Mouse (Mus musculus): ENCODE data around the gene Prss56. TPM values are rescaled to one million over a fixed set of nuclear protein-coding genes. Genes with fewer than 3 reads are reported as not detected.

Prss56 gene
- polyA plus RNA-seq, 1 experiment from 2014 or later = 0.05 TPM

DNA sequence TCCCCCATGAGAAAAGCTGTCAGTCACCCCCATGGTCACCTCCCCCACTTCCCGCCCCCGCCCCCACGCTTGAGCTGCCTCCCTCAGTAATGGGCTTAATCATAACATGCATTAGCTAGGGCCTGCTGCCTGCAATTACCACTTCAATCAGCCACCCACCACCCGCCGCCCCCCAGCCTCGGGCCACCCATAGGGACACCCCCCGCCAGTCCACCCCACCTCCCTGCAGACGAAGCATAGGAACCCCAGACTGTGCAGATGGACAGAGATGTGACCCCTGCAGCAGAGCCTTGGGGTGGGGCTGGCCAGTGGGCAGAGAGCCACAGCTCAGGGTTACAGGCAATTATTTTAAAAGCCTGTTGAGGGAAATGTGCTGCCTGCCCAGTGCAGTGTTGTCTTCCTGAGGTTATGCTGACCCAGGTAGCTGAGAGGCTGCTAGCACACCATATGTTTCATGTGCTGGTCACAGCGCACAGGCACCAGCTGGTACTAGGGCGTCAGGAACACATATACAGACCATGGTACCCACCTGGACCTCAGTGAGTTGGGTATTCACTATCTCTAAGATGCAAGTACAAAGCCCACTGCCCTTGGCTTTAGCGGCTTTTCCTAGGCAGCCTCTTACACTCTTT lies 18.8 kb upstream of the Prss56 start:
- no peak overlapping the region for H3K27ac ChIP-seq
- no peaks in the 10 kb centered on the region for H3K4me1 ChIP-seq (replicated peaks)
- H3K9me3 ChIP-seq (replicated peaks) = no peaks in the 10 kb centered on the region
- ATAC-seq (replicated peaks; ENCODE audit: insufficient number of reproducible peaks, insufficient read depth, low FRiP score, low read depth) = no peak
- no peak overlapping the region for H3K4me2 ChIP-seq
- no peak overlapping the region for H3K4me3 ChIP-seq
- 19% methylated on average over 11 of the region's 11 CpGs for WGBS
- H3K36me3 ChIP-seq = no peaks in the 10 kb centered on the region
- H3K27me3 ChIP-seq = peaks cover 93% of the 10 kb centered on the region
- no peak overlapping the region for H3K9ac ChIP-seq

DNA sequence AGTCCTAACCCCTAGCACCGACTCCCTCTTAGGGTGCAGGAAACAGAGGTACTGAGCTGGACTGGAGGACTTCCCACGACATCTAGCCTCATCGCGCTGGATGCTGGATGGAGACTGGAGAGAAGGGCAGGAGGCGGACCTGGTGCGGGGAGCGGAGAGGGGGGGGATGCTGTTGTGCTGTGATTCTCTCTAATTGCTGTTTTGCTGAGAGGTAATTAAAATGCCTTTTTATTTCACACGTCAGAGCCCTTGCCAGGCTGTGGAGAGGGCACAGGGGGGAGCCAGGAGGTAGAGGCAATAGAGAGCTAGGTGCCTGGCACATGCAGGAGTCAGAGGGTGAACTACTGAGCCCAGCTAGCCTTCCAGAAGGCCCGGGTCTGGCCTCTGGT lies 18.3 kb upstream of the Prss56 start:
- Histone ChIP-seq H3K4me2 (no peak overlapping the region), H3K9ac (no peak overlapping the region), H3K4me3 (no peak overlapping the region), H3K27me3 (peaks cover 96% of the 10 kb centered on the region), H3K9me3 (replicated peaks) (no peaks in the 10 kb centered on the region), H3K4me1 (replicated peaks) (no peaks in the 10 kb centered on the region), H3K27ac (no peak overlapping the region), H3K36me3 (no peaks in the 10 kb centered on the region)
- ATAC-seq (replicated peaks; ENCODE audit: insufficient number of reproducible peaks, insufficient read depth, low FRiP score, low read depth) = no peak
- 49% methylated on average over 9 of the region's 9 CpGs for WGBS

DNA sequence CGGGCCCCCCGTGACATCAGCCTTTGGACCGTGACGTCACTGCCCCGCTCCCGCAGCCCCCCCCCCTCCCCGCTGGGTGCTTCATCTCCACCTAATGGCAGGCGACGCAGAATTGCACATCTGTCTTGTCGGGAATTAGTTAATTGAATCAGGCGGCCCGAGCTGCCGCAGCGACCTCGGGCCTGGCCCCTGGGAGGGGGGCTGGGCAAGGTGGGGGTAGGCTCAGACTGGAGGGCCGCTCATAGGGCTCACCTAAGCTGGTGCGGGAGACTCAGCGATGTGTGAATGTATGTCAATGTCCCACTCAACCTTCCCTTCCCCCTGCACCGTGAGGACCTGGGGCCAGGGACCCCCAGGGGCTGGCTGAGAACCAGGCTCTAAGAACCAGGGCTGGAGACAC lies 12.7 kb upstream of the Prss56 start:
- Histone ChIP-seq H3K4me1 (replicated peaks) (peaks cover 6% of the 10 kb centered on the region), H3K4me3 (no peak overlapping the region), H3K4me2 (no peak overlapping the region), H3K27me3 (peaks cover 90% of the 10 kb centered on the region), H3K9ac (no peak overlapping the region), H3K9me3 (replicated peaks) (no peaks in the 10 kb centered on the region), H3K36me3 (no peaks in the 10 kb centered on the region), H3K27ac (no peak overlapping the region)
- WGBS = 11% methylated on average over 19 of the region's 19 CpGs
- ATAC-seq (replicated peaks; ENCODE audit: insufficient number of reproducible peaks, insufficient read depth, low FRiP score, low read depth) = no peak

DNA sequence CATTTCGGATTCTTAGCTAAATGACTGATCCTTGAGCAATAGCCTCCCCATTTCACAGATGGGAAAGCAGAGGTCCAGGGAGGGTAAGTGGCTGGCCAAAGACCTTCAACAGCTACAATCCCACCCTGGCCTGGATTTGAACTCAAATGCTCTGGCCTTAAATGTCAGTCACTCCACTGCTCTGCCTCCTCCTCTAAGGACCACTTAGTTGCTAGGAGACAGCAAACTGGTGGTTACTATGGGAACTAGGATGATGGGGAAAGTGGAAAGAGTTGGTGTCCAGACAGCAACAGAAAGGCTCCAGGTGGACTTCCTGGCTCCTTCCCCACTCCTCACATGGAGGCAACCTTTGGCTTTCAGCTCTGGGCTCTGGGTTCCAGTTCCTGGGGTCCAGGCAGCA lies 11.8 kb upstream of the Prss56 start:
- WGBS = 85% methylated on average over 1 of the region's 1 CpGs
- ATAC-seq (replicated peaks; ENCODE audit: insufficient number of reproducible peaks, insufficient read depth, low FRiP score, low read depth) = no peak
- Histone ChIP-seq H3K4me3 (no peak overlapping the region), H3K27me3 (peaks cover 81% of the 10 kb centered on the region), H3K4me1 (replicated peaks) (peaks cover 14% of the 10 kb centered on the region), H3K36me3 (no peaks in the 10 kb centered on the region), H3K9ac (no peak overlapping the region), H3K27ac (no peak overlapping the region), H3K4me2 (no peak overlapping the region), H3K9me3 (replicated peaks) (no peaks in the 10 kb centered on the region)

DNA sequence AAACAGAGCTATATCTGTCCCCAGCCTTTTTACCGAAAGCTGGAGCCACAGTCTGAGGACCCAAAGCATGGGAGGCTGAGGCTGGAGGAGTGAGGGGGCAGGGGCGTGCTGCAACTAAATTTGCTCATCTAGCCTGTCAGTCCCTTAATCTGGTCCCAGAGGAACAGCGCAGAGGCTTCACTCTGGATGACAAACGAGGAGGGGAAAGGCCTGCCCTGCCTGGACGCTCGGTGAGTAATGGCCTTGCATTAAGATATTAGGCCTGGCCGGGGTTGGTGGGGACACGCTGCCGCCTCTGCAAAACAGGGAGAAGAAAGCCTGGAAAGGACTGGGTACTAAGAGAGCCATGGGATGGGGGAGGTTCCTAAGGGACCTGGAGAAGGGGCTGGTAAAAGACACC lies 10.8 kb upstream of the Prss56 start:
- Histone ChIP-seq H3K9ac (no peak overlapping the region), H3K9me3 (replicated peaks) (no peaks in the 10 kb centered on the region), H3K4me1 (replicated peaks) (peaks cover 14% of the 10 kb centered on the region), H3K27ac (no peak overlapping the region), H3K27me3 (peaks cover 71% of the 10 kb centered on the region), H3K4me3 (no peak overlapping the region), H3K36me3 (no peaks in the 10 kb centered on the region), H3K4me2 (no peak overlapping the region)
- no peak for ATAC-seq (replicated peaks; ENCODE audit: insufficient number of reproducible peaks, insufficient read depth, low FRiP score, low read depth)
- 37% methylated on average over 9 of the region's 9 CpGs for WGBS

- Histone ChIP-seq H3K9me3 (replicated peaks) (no peaks in the 10 kb centered on the region), H3K27me3 (peaks cover 62% of the 10 kb centered on the region), H3K36me3 (no peaks in the 10 kb centered on the region), H3K4me2 (peak overlapping the region; percentile 40; the same call in 1 of the 2 replicates), H3K4me1 (replicated peaks) (peaks cover 14% of the 10 kb centered on the region), H3K9ac (no peak overlapping the region), H3K27ac (no peak overlapping the region), H3K4me3 (no peak overlapping the region)
- no peak for ATAC-seq (replicated peaks; ENCODE audit: insufficient number of reproducible peaks, insufficient read depth, low FRiP score, low read depth)
- WGBS = 24% methylated on average over 28 of the region's 28 CpGs
Measured at GRCm38 (mm10) chr1:87174006-87174955, 8.8 kb upstream of the Prss56 start.

DNA sequence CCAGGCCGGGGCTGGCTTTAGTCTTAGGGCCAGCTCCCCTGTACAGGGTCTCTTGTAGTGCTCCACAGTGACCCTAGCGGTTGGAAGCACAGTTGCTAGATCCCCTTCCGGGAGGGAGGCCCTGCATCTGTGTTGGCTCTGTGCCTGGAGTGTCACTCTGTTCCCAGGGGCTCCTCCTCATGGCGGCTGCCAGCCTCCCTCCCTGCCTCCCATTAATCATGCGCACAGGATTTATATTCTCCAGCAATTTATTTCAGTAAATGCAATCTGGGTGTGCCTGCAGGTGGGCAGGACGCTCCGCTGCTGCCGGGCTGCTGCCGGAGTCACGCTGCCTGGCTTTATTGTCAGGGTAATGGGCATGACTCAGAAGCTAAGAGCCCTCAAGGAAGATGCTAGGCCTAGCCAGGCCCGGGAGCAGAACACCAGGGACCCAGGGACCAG lies 7.2 kb upstream of the Prss56 start:
- Histone ChIP-seq H3K4me2 (0 out of 2 replicates have a peak overlapping the region, but pooled peaks have one; percentile 11), H3K4me3 (no peak overlapping the region), H3K27me3 (peaks cover 53% of the 10 kb centered on the region), H3K27ac (no peak overlapping the region), H3K36me3 (no peaks in the 10 kb centered on the region), H3K9ac (no peak overlapping the region), H3K9me3 (replicated peaks) (no peaks in the 10 kb centered on the region), H3K4me1 (replicated peaks) (peaks cover 14% of the 10 kb centered on the region)
- peak; percentile 79 for ATAC-seq (replicated peaks; ENCODE audit: insufficient number of reproducible peaks, insufficient read depth, low FRiP score, low read depth)
- 21% methylated on average over 11 of the region's 11 CpGs for WGBS

DNA sequence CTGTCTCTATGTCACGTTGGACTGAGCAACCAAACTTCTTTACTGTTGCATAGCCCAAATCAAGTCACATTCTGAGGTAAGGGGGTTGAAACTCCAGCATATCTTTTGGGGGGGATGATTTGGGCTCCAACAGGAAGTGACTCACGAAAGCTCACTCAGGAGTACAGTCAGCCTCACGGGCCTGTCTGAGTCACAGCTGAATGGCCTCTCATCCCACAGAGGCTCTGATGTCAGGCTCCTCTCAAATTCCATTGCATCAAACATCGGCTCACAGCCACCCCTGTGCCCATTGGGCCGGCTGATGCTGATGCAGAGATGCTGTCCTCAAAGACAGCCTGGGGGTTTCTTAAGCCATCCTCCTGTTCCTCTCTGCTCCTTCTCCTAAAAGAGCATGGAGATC lies 2.2 kb upstream of the Prss56 start:
- no peak overlapping the region for H3K9ac ChIP-seq
- peaks cover 65% of the 10 kb centered on the region for H3K27me3 ChIP-seq
- no peaks in the 10 kb centered on the region for H3K36me3 ChIP-seq
- no peak overlapping the region for H3K4me2 ChIP-seq
- ATAC-seq (replicated peaks; ENCODE audit: insufficient number of reproducible peaks, insufficient read depth, low FRiP score, low read depth) = no peak
- no peaks in the 10 kb centered on the region for H3K9me3 ChIP-seq (replicated peaks)
- WGBS = 34% methylated on average over 5 of the region's 5 CpGs
- H3K27ac ChIP-seq = no peak overlapping the region
- H3K4me3 ChIP-seq = no peak overlapping the region
- H3K4me1 ChIP-seq (replicated peaks) = peaks cover 16% of the 10 kb centered on the region

DNA sequence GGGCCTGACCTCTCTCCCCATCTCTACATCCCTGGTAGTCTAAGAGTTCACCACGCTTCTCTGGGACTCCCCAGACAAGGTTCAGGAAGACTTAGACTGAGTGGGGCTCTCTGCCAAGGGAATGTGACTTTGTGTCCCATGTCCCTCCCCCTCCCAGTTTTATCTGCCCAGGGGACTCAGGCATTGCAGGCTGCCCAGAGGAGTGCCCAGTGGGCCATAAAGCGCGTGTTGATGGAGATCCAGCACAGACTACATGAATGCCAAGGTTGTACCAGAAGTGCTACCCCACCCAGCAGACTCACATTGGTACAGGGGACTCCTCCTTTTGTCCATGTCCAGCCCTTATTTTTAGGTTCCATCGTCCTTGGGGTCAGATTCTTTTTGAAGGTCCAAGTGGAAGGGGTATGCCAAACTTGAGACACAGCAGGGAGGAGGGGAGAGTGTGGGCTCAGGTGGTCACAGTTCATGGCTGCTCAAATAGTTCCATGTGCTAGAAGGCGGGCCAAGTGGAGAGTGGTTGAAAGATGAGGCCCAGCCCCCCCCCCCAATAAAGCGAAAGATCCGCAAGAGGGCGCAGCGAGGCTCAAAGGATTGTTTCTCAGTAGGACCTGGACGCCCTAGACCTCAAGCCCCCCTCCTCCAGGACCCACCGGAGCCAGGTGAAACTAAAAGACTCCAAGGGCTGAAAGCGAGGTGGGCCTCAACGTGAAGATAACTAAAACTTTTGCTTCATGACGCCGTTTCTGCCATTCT lies 1.1 kb downstream of the Prss56 start:
- WGBS = 26% methylated on average over 15 of the region's 15 CpGs
- H3K27ac ChIP-seq = no peak overlapping the region
- no peak for ATAC-seq (replicated peaks; ENCODE audit: insufficient number of reproducible peaks, insufficient read depth, low FRiP score, low read depth)
- H3K27me3 ChIP-seq = peaks cover 90% of the 10 kb centered on the region
- no peaks in the 10 kb centered on the region for H3K36me3 ChIP-seq
- peak overlapping the region; percentile 49 for H3K4me2 ChIP-seq
- H3K4me3 ChIP-seq = 0 out of 2 replicates have a peak overlapping the region, but pooled peaks have one; percentile 13
- peaks cover 23% of the 10 kb centered on the region for H3K4me1 ChIP-seq (replicated peaks)
- no peaks in the 10 kb centered on the region for H3K9me3 ChIP-seq (replicated peaks)
- no peak overlapping the region for H3K9ac ChIP-seq

- no peaks in the 10 kb centered on the region for H3K36me3 ChIP-seq
- 0 out of 2 replicates have a peak overlapping the region, but pooled peaks have one; percentile 13 for H3K4me3 ChIP-seq
- no peaks in the 10 kb centered on the region for H3K9me3 ChIP-seq (replicated peaks)
- H3K9ac ChIP-seq = no peak overlapping the region
- no peak for ATAC-seq (replicated peaks; ENCODE audit: insufficient number of reproducible peaks, insufficient read depth, low FRiP score, low read depth)
- peaks cover 95% of the 10 kb centered on the region for H3K27me3 ChIP-seq
- WGBS = 11% methylated on average over 20 of the region's 20 CpGs
- peak overlapping the region; percentile 49 for H3K4me2 ChIP-seq
- H3K27ac ChIP-seq = no peak overlapping the region
- H3K4me1 ChIP-seq (replicated peaks) = peaks cover 23% of the 10 kb centered on the region
Measured at GRCm38 (mm10) chr1:87184751-87185139, 1.6 kb downstream of the Prss56 start.

DNA sequence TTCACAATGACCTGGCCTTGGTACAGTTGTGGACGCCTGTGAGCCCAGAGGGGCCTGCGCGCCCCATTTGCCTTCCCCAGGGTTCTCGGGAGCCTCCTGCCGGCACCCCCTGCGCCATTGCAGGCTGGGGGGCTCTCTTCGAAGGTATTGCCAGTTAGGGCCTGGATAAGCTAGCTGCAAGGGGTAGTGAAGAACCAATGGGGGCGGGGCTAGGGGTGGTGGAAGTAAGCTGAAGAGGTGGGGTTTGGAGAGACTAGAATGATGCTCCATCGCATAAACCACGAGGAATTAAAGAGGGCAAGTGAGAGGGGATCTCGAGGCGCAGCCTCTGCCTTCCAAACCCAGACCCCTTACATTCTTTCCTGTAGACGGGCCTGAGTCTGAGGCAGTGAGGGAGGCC lies 2.4 kb downstream of the Prss56 start:
- Histone ChIP-seq H3K36me3 (no peaks in the 10 kb centered on the region), H3K27ac (no peak overlapping the region), H3K4me2 (no peak overlapping the region), H3K4me1 (replicated peaks) (peaks cover 23% of the 10 kb centered on the region), H3K27me3 (peaks cover 94% of the 10 kb centered on the region), H3K4me3 (no peak overlapping the region), H3K9me3 (replicated peaks) (no peaks in the 10 kb centered on the region), H3K9ac (no peak overlapping the region)
- WGBS = 19% methylated on average over 13 of the region's 13 CpGs
- no peak for ATAC-seq (replicated peaks; ENCODE audit: insufficient number of reproducible peaks, insufficient read depth, low FRiP score, low read depth)
